Mouse (Mus musculus): ENCODE measurements at regions not wholly inside any gene's neighbourhood (a gene's known extent, or its start where the extent isn't known, plus 50 kb on each side); places are given as distances from the start of the nearest gene placed in this dataset.

- no peak overlapping the region for H3K4me3 ChIP-seq (ENCODE audit: low read depth, low read length)
- no peaks in the 10 kb centered on the region for H3K36me3 ChIP-seq (ENCODE audit: control insufficient read depth, insufficient read depth, low read length)
- H3K9me3 ChIP-seq (ENCODE audit: control insufficient read depth, low read length): no peaks in the 10 kb centered on the region
- H3K27ac ChIP-seq (replicated peaks): no peak overlapping the region
- no peak for DNase-seq (ENCODE audit: low spot score)
- no peak for TF ChIP-seq EP300 (optimal IDR thresholded peaks at IDR 0.05)
- no peak for TF ChIP-seq CTCF (IDR thresholded peaks at IDR 0.05; ENCODE audit: low read depth)
- no peak overlapping the region for H3K4me2 ChIP-seq (replicated peaks; ENCODE audit: low read depth)
- no peak overlapping the region for H3K9ac ChIP-seq (ENCODE audit: low read length)
- 81% methylated on average over 11 of the region's 11 CpGs for WGBS
- H3K4me1 ChIP-seq (replicated peaks; ENCODE audit: control insufficient read depth, insufficient read depth): no peaks in the 10 kb centered on the region
- no peak for ATAC-seq (ENCODE audit: low FRiP score, low TSS enrichment)
- H3K27me3 ChIP-seq (ENCODE audit: control insufficient read depth, insufficient read depth, low read length): no peaks in the 10 kb centered on the region
Measured at GRCm38 (mm10) chr12:25676631-25677030, 579.7 kb upstream of the Id2 start.

- no peaks in the 10 kb centered on the region for H3K4me1 ChIP-seq (replicated peaks; ENCODE audit: control insufficient read depth, insufficient read depth)
- H3K36me3 ChIP-seq (ENCODE audit: control insufficient read depth, insufficient read depth, low read length): no peaks in the 10 kb centered on the region
- ATAC-seq (ENCODE audit: low FRiP score, low TSS enrichment) (no peak), DNase-seq (ENCODE audit: low spot score) (no peak)
- no peak overlapping the region for H3K4me3 ChIP-seq (ENCODE audit: low read depth, low read length)
- no peak for TF ChIP-seq CTCF (IDR thresholded peaks at IDR 0.05; ENCODE audit: low read depth)
- TF ChIP-seq EP300 (optimal IDR thresholded peaks at IDR 0.05): no peak
- H3K9me3 ChIP-seq (ENCODE audit: control insufficient read depth, low read length): no peaks in the 10 kb centered on the region
- H3K4me2 ChIP-seq (replicated peaks; ENCODE audit: low read depth): no peak overlapping the region
- no peaks in the 10 kb centered on the region for H3K27me3 ChIP-seq (ENCODE audit: control insufficient read depth, insufficient read depth, low read length)
- no peak overlapping the region for H3K9ac ChIP-seq (ENCODE audit: low read length)
- WGBS: 61% methylated on average over 11 of the region's 11 CpGs
- no peak overlapping the region for H3K27ac ChIP-seq (replicated peaks)
Measured at GRCm38 (mm10) chr12:25668336-25668735, 571.4 kb upstream of the Id2 start.

- H3K9ac ChIP-seq (ENCODE audit: low read length): no peak overlapping the region
- 91% methylated on average over 5 of the region's 5 CpGs for WGBS
- DNase-seq (ENCODE audit: low spot score) (no peak), ATAC-seq (ENCODE audit: low FRiP score, low TSS enrichment) (no peak)
- H3K9me3 ChIP-seq (ENCODE audit: control insufficient read depth, low read length): no peaks in the 10 kb centered on the region
- H3K27me3 ChIP-seq (ENCODE audit: control insufficient read depth, insufficient read depth, low read length): no peaks in the 10 kb centered on the region
- H3K4me1 ChIP-seq (replicated peaks; ENCODE audit: control insufficient read depth, insufficient read depth): no peaks in the 10 kb centered on the region
- H3K4me2 ChIP-seq (replicated peaks; ENCODE audit: low read depth): no peak overlapping the region
- H3K27ac ChIP-seq (replicated peaks): no peak overlapping the region
- no peaks in the 10 kb centered on the region for H3K36me3 ChIP-seq (ENCODE audit: control insufficient read depth, insufficient read depth, low read length)
- no peak overlapping the region for H3K4me3 ChIP-seq (ENCODE audit: low read depth, low read length)
- TF ChIP-seq EP300 (optimal IDR thresholded peaks at IDR 0.05) (no peak), CTCF (IDR thresholded peaks at IDR 0.05; ENCODE audit: low read depth) (no peak)
Measured at GRCm38 (mm10) chr12:25654456-25654855, 557.5 kb upstream of the Id2 start.

- H3K27ac ChIP-seq (replicated peaks): no peak overlapping the region
Measured at GRCm38 (mm10) chr12:25650237-25650636, 553.3 kb upstream of the Id2 start.

GRCm38 (mm10) chr12:25628081-25628480, 531.1 kb upstream of the Id2 start:
- no peak for DNase-seq (ENCODE audit: low spot score)
- Histone ChIP-seq H3K4me1 (replicated peaks; ENCODE audit: control insufficient read depth, insufficient read depth) (no peaks in the 10 kb centered on the region), H3K36me3 (ENCODE audit: control insufficient read depth, insufficient read depth, low read length) (no peaks in the 10 kb centered on the region), H3K27ac (replicated peaks) (no peak overlapping the region), H3K9ac (ENCODE audit: low read length) (no peak overlapping the region), H3K4me3 (ENCODE audit: low read depth, low read length) (no peak overlapping the region), H3K4me2 (replicated peaks; ENCODE audit: low read depth) (no peak overlapping the region), H3K9me3 (ENCODE audit: control insufficient read depth, low read length) (no peaks in the 10 kb centered on the region), H3K27me3 (ENCODE audit: control insufficient read depth, insufficient read depth, low read length) (no peaks in the 10 kb centered on the region)
- ATAC-seq (ENCODE audit: low FRiP score, low TSS enrichment): no peak
- TF ChIP-seq EP300 (optimal IDR thresholded peaks at IDR 0.05) (no peak), CTCF (IDR thresholded peaks at IDR 0.05; ENCODE audit: low read depth) (no peak)

More at GRCm38 (mm10) chr12:25650237-25650636, 553.3 kb upstream of the Id2 start:
- TF ChIP-seq EP300 (optimal IDR thresholded peaks at IDR 0.05) (no peak), CTCF (IDR thresholded peaks at IDR 0.05; ENCODE audit: low read depth) (no peak)
- Histone ChIP-seq H3K4me3 (ENCODE audit: low read depth, low read length) (no peak overlapping the region), H3K27me3 (ENCODE audit: control insufficient read depth, insufficient read depth, low read length) (no peaks in the 10 kb centered on the region), H3K4me2 (replicated peaks; ENCODE audit: low read depth) (no peak overlapping the region), H3K36me3 (ENCODE audit: control insufficient read depth, insufficient read depth, low read length) (no peaks in the 10 kb centered on the region), H3K4me1 (replicated peaks; ENCODE audit: control insufficient read depth, insufficient read depth) (no peaks in the 10 kb centered on the region), H3K9ac (ENCODE audit: low read length) (no peak overlapping the region), H3K9me3 (ENCODE audit: control insufficient read depth, low read length) (no peaks in the 10 kb centered on the region)
- no peak for ATAC-seq (ENCODE audit: low FRiP score, low TSS enrichment)
- no peak for DNase-seq (ENCODE audit: low spot score)
- WGBS: 64% methylated on average over 3 of the region's 3 CpGs

- no peaks in the 10 kb centered on the region for H3K27me3 ChIP-seq (ENCODE audit: control insufficient read depth, insufficient read depth, low read length)
- H3K9me3 ChIP-seq (ENCODE audit: control insufficient read depth, low read length): no peaks in the 10 kb centered on the region
- no peaks in the 10 kb centered on the region for H3K4me1 ChIP-seq (replicated peaks; ENCODE audit: control insufficient read depth, insufficient read depth)
- DNase-seq (ENCODE audit: low spot score): no peak
- no peak overlapping the region for H3K27ac ChIP-seq (replicated peaks)
- 62% methylated on average over 1 of the region's 1 CpGs for WGBS
- ATAC-seq (ENCODE audit: low FRiP score, low TSS enrichment): no peak
- no peak overlapping the region for H3K4me3 ChIP-seq (ENCODE audit: low read depth, low read length)
- H3K4me2 ChIP-seq (replicated peaks; ENCODE audit: low read depth): no peak overlapping the region
- H3K36me3 ChIP-seq (ENCODE audit: control insufficient read depth, insufficient read depth, low read length): no peaks in the 10 kb centered on the region
- TF ChIP-seq EP300 (optimal IDR thresholded peaks at IDR 0.05) (no peak), CTCF (IDR thresholded peaks at IDR 0.05; ENCODE audit: low read depth) (no peak)
- no peak overlapping the region for H3K9ac ChIP-seq (ENCODE audit: low read length)
Measured at GRCm38 (mm10) chr12:25625858-25626257, 528.9 kb upstream of the Id2 start.

Measured in stomach, postnatal 0 days (tissue).